Mouse (Mus musculus) heart, embryonic 12.5 days (tissue): ENCODE data around the gene Col23a1. TPM values are rescaled to one million over a fixed set of nuclear protein-coding genes. Genes with fewer than 3 reads are reported as not detected.
A peak's percentile ranks its signal among the peaks of the same experiment; 100 is the strongest.

Source experiments
- ATAC-seq: fragments of 200-750 bp; cut with Nextera tagmentation; 2 replicates; pipeline ENCODE4 v1.8.0; 2017; ENCODE audit warnings: moderate TSS enrichment, moderate library complexity; ENCODE audit not compliant: insufficient number of reproducible peaks, low FRiP score
- H3K27ac ChIP-seq: fragments of 300-500 bp; sonication (generic); 2 replicates; pipeline ENCODE4 v1.5.1; 2016; ENCODE audit warnings: mild to moderate bottlenecking, moderate library complexity; ENCODE audit not compliant: poor library complexity, severe bottlenecking
- H3K27me3 ChIP-seq: fragments of 300-500 bp; sonication (generic); replicated peaks from 2 replicates; pipeline ENCODE4 v1.6.1; 2016; ENCODE audit warnings: mild to moderate bottlenecking, moderate library complexity
- H3K36me3 ChIP-seq: fragments of 300-500 bp; sonication (generic); 2 replicates; pipeline ENCODE4 v1.6.1; 2016; ENCODE audit warnings: mild to moderate bottlenecking, moderate library complexity
- H3K4me1 ChIP-seq: fragments of 300-500 bp; sonication (generic); replicated peaks from 2 replicates; pipeline ENCODE4 v1.6.1; 2016; ENCODE audit warnings: mild to moderate bottlenecking
- H3K4me2 ChIP-seq: fragments of 300-500 bp; sonication (generic); 2 replicates; pipeline ENCODE4 v1.6.1; 2016; ENCODE audit warnings: mild to moderate bottlenecking, moderate library complexity
- H3K4me3 ChIP-seq: fragments of 300-500 bp; sonication (generic); 2 replicates; pipeline ENCODE4 v1.5.1; 2016; ENCODE audit warnings: mild to moderate bottlenecking
- H3K9ac ChIP-seq: fragments of 300-500 bp; sonication (generic); 2 replicates; pipeline ENCODE4 v1.6.1; 2016; ENCODE audit warnings: mild to moderate bottlenecking, moderate library complexity
- H3K9me3 ChIP-seq: fragments of 300-500 bp; sonication (generic); replicated peaks from 2 replicates; pipeline ENCODE4 v1.6.1; 2016; ENCODE audit warnings: mild to moderate bottlenecking, moderate library complexity
- WGBS: fragments of 180-500 bp; shearing (Covaris S2); methylation state at CpG from one replicate; pipeline ENCODE4 v1.1.7; 2016; 5-methylcytosine and 5-hydroxymethylcytosine counted together
- polyA plus RNA-seq: library from polyadenylated mRNA; unstranded; fragments of >200 nt; fragmentation: Nextera tagmentation; extraction: Ambion mirVana; gene quantifications from 2 replicates; pipeline ENCODE4 v1.2.1, GENCODE M21; 2016

Gene Col23a1
- polyA plus RNA-seq, 1 experiment from 2014 or later: 16.4 TPM

DNA sequence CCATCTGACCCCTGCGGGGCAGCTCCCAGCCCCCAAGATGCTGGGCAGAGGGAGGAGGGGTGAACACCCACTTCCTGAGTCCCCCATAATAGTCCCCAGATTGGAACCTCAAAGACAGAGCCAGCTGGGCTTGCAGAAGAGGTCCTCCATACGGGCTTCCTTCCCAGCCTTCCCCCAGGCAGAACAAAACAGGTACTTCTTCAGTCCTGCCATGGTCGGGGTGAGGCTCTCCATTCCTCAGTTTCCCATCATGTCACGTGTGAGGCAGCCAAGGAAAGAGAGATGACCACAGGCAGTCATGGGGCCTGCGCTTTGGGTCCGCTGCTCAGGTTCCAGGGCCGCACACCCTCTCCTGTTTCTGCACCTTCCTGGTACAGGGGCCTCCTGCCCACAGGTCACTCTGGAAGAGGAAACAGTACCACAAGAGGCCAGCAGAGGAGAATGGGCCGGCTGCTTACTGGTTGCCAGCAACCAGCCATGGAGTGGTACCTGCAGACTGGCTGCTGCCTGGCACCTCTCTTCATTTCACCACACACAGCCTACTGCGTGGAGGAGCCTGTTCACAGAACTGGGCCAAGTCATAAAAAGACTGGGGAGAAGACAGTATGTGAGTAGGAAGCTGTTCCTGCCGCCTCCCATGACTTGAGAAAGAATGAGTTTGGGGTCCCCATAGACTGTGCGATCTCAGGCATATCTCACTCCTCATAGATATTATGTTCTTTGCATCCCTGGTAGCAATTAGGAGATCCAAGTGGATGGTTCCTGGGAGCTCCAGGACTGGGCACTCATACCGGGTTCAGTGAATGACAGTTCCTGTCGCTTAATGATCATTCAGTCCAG, 249.4 kb downstream of the Col23a1 start:
- H3K9me3 ChIP-seq: no peaks in the 10 kb centered on the region
- peaks cover 11% of the 10 kb centered on the region for H3K27me3 ChIP-seq
- H3K4me2 ChIP-seq: no peak overlapping the region
- no peak overlapping the region for H3K9ac ChIP-seq
- no peak overlapping the region for H3K27ac ChIP-seq
- WGBS: 60% methylated on average over 13 of the region's 13 CpGs
- no peaks in the 10 kb centered on the region for H3K36me3 ChIP-seq
- H3K4me1 ChIP-seq: no peaks in the 10 kb centered on the region
- no peak overlapping the region for H3K4me3 ChIP-seq
- ATAC-seq: no peak

- peak; percentile 66 for ATAC-seq
- Histone ChIP-seq H3K9ac (no peak overlapping the region), H3K9me3 (no peaks in the 10 kb centered on the region), H3K27me3 (peaks cover 11% of the 10 kb centered on the region), H3K4me3 (no peak overlapping the region), H3K36me3 (no peaks in the 10 kb centered on the region), H3K4me2 (no peak overlapping the region), H3K27ac (no peak overlapping the region), H3K4me1 (0 out of 2 replicates have a peak, but pooled peaks cover 4% of the 10 kb centered on the region)
- WGBS: 13% methylated on average over 10 of the region's 10 CpGs
Measured at GRCm38 (mm10) chr11:51539759-51540282, 250.1 kb downstream of the Col23a1 start.

DNA sequence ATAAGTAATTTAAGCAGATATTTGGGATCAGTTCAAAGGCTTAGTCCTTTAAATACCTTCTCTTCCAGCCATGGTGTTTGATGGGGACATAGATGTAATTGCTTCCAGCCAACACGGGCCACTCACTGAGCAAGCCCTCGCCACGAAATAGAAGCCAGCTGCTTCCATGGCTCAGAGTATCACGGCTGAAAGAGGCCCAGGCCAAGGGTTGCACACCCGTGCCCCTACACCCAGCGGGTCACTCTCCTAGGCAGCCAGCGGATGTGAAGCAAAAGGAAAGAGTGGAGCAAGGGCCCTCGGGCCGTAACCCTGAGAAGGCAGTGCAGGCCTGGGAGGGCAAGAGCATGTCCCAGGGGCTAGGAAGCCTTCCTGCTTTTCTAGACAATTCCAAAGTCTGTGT, 252.7 kb downstream of the Col23a1 start:
- no peak overlapping the region for H3K4me2 ChIP-seq

GRCm38 (mm10) chr11:51543487-51544050, 253.8 kb downstream of the Col23a1 start:
- Histone ChIP-seq H3K4me1 (0 out of 2 replicates have a peak, but pooled peaks cover 4% of the 10 kb centered on the region), H3K4me2 (no peak overlapping the region), H3K4me3 (no peak overlapping the region), H3K27ac (no peak overlapping the region), H3K36me3 (no peaks in the 10 kb centered on the region), H3K27me3 (no peaks in the 10 kb centered on the region), H3K9me3 (no peaks in the 10 kb centered on the region), H3K9ac (no peak overlapping the region)
- WGBS: 33% methylated on average over 7 of the region's 7 CpGs
- ATAC-seq: no peak

More for the DNA sequence above, 252.7 kb downstream of the Col23a1 start:
- no peaks in the 10 kb centered on the region for H3K36me3 ChIP-seq
- no peak overlapping the region for H3K9ac ChIP-seq
- H3K27me3 ChIP-seq: no peaks in the 10 kb centered on the region
- no peaks in the 10 kb centered on the region for H3K9me3 ChIP-seq
- WGBS: 72% methylated on average over 9 of the region's 9 CpGs
- no peak overlapping the region for H3K4me3 ChIP-seq
- no peak overlapping the region for H3K27ac ChIP-seq
- H3K4me1 ChIP-seq: 0 out of 2 replicates have a peak, but pooled peaks cover 4% of the 10 kb centered on the region
- ATAC-seq: no peak

DNA sequence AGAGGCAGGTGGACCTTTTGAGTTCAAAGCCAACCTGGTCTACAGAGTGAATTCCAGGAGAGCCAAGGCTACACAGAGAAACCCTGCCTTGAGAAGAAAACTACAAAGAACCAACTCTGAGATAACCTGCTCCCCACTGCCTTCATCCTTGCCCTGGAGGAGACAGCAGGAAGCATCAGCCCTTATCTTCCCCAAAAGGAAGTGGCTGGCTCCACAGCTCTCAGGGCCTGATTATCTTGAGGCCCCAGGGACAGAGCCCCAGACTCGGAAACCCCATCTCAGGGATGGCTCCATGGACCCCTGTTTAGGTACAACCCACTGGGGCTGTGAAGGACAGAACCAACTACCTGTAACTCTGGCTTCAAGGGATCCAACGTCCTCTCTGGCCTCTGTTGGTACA, 254.7 kb downstream of the Col23a1 start:
- no peak overlapping the region for H3K4me3 ChIP-seq
- no peak overlapping the region for H3K4me2 ChIP-seq
- no peaks in the 10 kb centered on the region for H3K36me3 ChIP-seq
- ATAC-seq: peak; percentile 34; the same call in 1 of the 2 replicates
- no peak overlapping the region for H3K27ac ChIP-seq
- WGBS: 28% methylated on average over 2 of the region's 2 CpGs
- H3K9me3 ChIP-seq: no peaks in the 10 kb centered on the region
- H3K9ac ChIP-seq: no peak overlapping the region
- H3K27me3 ChIP-seq: no peaks in the 10 kb centered on the region
- 0 out of 2 replicates have a peak, but pooled peaks cover 9% of the 10 kb centered on the region for H3K4me1 ChIP-seq

- H3K9ac ChIP-seq: no peak overlapping the region
- no peak for ATAC-seq
- peaks cover 14% of the 10 kb centered on the region for H3K4me1 ChIP-seq
- H3K36me3 ChIP-seq: no peaks in the 10 kb centered on the region
- no peak overlapping the region for H3K4me3 ChIP-seq
- 49% methylated on average over 4 of the region's 4 CpGs for WGBS
- no peak overlapping the region for H3K27ac ChIP-seq
- no peak overlapping the region for H3K4me2 ChIP-seq
- no peaks in the 10 kb centered on the region for H3K9me3 ChIP-seq
- H3K27me3 ChIP-seq: no peaks in the 10 kb centered on the region
Measured at GRCm38 (mm10) chr11:51545811-51546210, 256.1 kb downstream of the Col23a1 start.

DNA sequence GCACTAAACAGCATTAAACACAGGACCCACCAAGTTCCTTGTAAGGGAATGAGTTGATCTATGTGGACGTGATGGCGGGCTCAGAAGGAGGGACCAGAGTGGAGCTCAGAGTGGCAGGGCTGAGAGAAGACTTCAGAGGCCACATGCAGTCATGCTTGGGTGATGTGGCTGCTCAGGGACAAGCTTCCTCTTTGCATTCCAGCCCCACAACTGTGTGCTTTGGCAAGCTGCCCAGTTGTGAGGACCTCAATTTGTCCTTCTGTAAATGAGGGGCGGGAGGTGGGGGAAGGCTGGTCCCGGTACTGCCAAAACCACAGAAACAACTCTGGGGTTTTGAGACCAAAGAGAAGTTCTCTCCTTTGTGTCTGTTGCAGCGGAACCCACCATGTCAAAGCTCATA, 261.5 kb downstream of the Col23a1 start:
- WGBS: 49% methylated on average over 5 of the region's 5 CpGs
- Histone ChIP-seq H3K9me3 (no peaks in the 10 kb centered on the region), H3K36me3 (no peaks in the 10 kb centered on the region), H3K27me3 (no peaks in the 10 kb centered on the region), H3K4me2 (no peak overlapping the region), H3K4me3 (no peak overlapping the region), H3K27ac (peak overlapping the region; percentile 22; the same call in 1 of the 2 replicates), H3K9ac (no peak overlapping the region), H3K4me1 (peaks cover 25% of the 10 kb centered on the region)
- ATAC-seq: peak; percentile 45

DNA sequence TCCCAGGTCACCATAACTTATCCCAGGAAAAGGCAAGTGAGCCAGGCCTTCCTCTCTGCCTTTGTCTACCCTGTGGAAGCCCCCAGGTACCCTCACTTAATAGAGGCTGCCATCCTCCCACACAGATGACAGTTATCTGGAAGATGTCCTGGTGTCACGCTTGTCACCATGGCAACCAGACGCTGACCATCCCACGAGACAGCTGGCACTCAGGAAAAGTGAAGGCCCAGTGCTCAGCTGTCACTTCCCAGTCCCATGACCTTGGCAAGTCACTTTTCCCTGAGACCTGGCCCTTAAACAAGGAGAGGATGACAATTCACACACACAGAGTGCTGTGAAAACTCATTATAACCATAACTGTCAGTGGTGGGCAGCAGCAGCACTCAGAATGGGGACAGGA, 262.4 kb downstream of the Col23a1 start:
- no peak overlapping the region for H3K27ac ChIP-seq
- no peak overlapping the region for H3K4me3 ChIP-seq
- H3K27me3 ChIP-seq: no peaks in the 10 kb centered on the region
- H3K9me3 ChIP-seq: no peaks in the 10 kb centered on the region
- no peak for ATAC-seq
- WGBS: 49% methylated on average over 3 of the region's 3 CpGs
- peaks cover 25% of the 10 kb centered on the region for H3K4me1 ChIP-seq
- no peak overlapping the region for H3K9ac ChIP-seq
- H3K4me2 ChIP-seq: no peak overlapping the region
- no peaks in the 10 kb centered on the region for H3K36me3 ChIP-seq

DNA sequence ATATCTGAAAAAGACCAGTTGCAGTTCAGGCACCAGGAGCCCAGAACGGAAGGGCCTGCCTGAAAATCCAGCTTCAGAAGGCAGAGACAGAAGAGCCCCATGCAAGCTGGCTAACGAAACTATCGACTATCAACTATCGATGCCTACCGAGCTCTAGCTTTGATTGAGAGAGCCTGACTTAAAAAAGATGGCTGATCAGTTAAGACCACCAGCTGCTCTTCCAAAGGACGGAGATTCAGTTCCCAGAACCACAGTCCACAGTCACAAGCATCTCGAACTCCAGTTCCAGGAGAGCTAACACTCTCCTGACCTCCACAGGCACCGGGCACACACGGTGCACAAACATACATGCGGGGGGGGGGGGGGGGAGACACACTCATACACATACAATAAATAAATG, 264.9 kb downstream of the Col23a1 start:
- H3K9me3 ChIP-seq: no peaks in the 10 kb centered on the region
- H3K27ac ChIP-seq: no peak overlapping the region
- no peak overlapping the region for H3K4me2 ChIP-seq
- 66% methylated on average over 10 of the region's 10 CpGs for WGBS
- no peak overlapping the region for H3K9ac ChIP-seq
- H3K27me3 ChIP-seq: no peaks in the 10 kb centered on the region
- no peak overlapping the region for H3K4me3 ChIP-seq
- H3K4me1 ChIP-seq: peaks cover 20% of the 10 kb centered on the region
- H3K36me3 ChIP-seq: no peaks in the 10 kb centered on the region
- ATAC-seq: no peak

- Histone ChIP-seq H3K9ac (no peak overlapping the region), H3K4me3 (no peak overlapping the region), H3K27me3 (no peaks in the 10 kb centered on the region), H3K36me3 (no peaks in the 10 kb centered on the region), H3K27ac (no peak overlapping the region), H3K4me2 (no peak overlapping the region), H3K4me1 (peaks cover 20% of the 10 kb centered on the region), H3K9me3 (no peaks in the 10 kb centered on the region)
- ATAC-seq: no peak
- 45% methylated on average over 2 of the region's 2 CpGs for WGBS
Measured at GRCm38 (mm10) chr11:51555066-51555465, 265.3 kb downstream of the Col23a1 start.

- no peak for ATAC-seq
- WGBS: 71% methylated on average over 1 of the region's 1 CpGs
- H3K27me3 ChIP-seq: peaks cover 3% of the 10 kb centered on the region; the same call in 1 of the 2 replicates
- H3K9me3 ChIP-seq: 0 out of 2 replicates have a peak, but pooled peaks cover 4% of the 10 kb centered on the region
- no peak overlapping the region for H3K4me3 ChIP-seq
- no peaks in the 10 kb centered on the region for H3K4me1 ChIP-seq
- H3K36me3 ChIP-seq: no peaks in the 10 kb centered on the region
- no peak overlapping the region for H3K27ac ChIP-seq
- no peak overlapping the region for H3K9ac ChIP-seq
- H3K4me2 ChIP-seq: no peak overlapping the region
Measured at GRCm38 (mm10) chr11:51563276-51563675, 273.6 kb downstream of the Col23a1 start.
